In genomic region chr1:119420189-119420983, GRCm38 (mm10) we compare ENCODE assay signal across 8 mouse cellular contexts. TPM values are rescaled to one million over a fixed set of nuclear protein-coding genes. Genes with fewer than 3 reads are reported as not detected.
A peak's percentile ranks its signal among the peaks of the same experiment; 100 is the strongest.
DNase-seq lines count a peak whose midpoint lies in the region; ATAC-seq and TF ChIP-seq lines count a peak whose summit lies in the region.

No protein-coding gene starts in this region.

- H3K27me3 ChIP-seq in forebrain, embryonic 14.5 days (replicated peaks; ENCODE audit: control insufficient read depth, insufficient read depth, low read length): peaks cover 29% of the 10 kb centered on the region
- peaks cover 91% of the 10 kb centered on the region for H3K27me3 ChIP-seq in liver, embryonic 13.5 days
- peaks cover 63% of the 10 kb centered on the region for H3K27me3 ChIP-seq in small intestine, adult 2 months (ENCODE audit: control insufficient read depth, insufficient read depth, low read length)

- TF ChIP-seq POLR2A in brain, embryonic 14.5 days (IDR thresholded peaks at IDR 0.05; ENCODE audit: borderline replicate concordance, extremely low read depth, insufficient read depth, insufficient read length, poor library complexity, severe bottlenecking): no peak
- TF ChIP-seq POLR2A in small intestine, adult 2 months (IDR thresholded peaks at IDR 0.05; ENCODE audit: low read depth, low read length): no peak

- ATAC-seq in forebrain, embryonic 14.5 days: peak; percentile 26
- no peak for ATAC-seq in liver, embryonic 13.5 days (ENCODE audit: low read depth)

- H3K4me1 ChIP-seq in forebrain, embryonic 14.5 days (ENCODE audit: control insufficient read depth, insufficient read depth, low read length): peaks cover 16% of the 10 kb centered on the region
- peaks cover 12% of the 10 kb centered on the region for H3K4me1 ChIP-seq in liver, embryonic 13.5 days (replicated peaks)
- H3K4me1 ChIP-seq in small intestine, adult 2 months (ENCODE audit: control insufficient read depth, insufficient read depth, insufficient read length, low read length): peaks cover 11% of the 10 kb centered on the region

- H3K9ac ChIP-seq in forebrain, embryonic 14.5 days (ENCODE audit: low read length): peak overlapping the region; percentile 87
- H3K9ac ChIP-seq in liver, embryonic 13.5 days: no peak overlapping the region

- H3K4me3 ChIP-seq in layer of hippocampus, adult 2 months: peak overlapping the region; percentile 57
- peak overlapping the region; percentile 73 for H3K4me3 ChIP-seq in forebrain, embryonic 14.5 days (ENCODE audit: low read depth, low read length)
- peak overlapping the region; percentile 56 for H3K4me3 ChIP-seq in liver, embryonic 13.5 days (replicated peaks)
- H3K4me3 ChIP-seq in small intestine, adult 2 months (ENCODE audit: low read depth, low read length): peak overlapping the region; percentile 55

- no peak; the same call in 1 of the 2 replicates for TF ChIP-seq CTCF in layer of hippocampus, adult 2 months (conservative IDR thresholded peaks at IDR 0.05)
- no peak for TF ChIP-seq CTCF in brain, embryonic 14.5 days (IDR thresholded peaks at IDR 0.05; ENCODE audit: borderline replicate concordance, extremely low read depth, insufficient read depth, insufficient read length)
- no peak for TF ChIP-seq CTCF in small intestine, adult 2 months (IDR thresholded peaks at IDR 0.05; ENCODE audit: extremely low read depth, insufficient read length, insufficient replicate concordance, low read depth, low read length)

- under 1% methylated on average over 74 of the region's 76 CpGs for WGBS in forebrain, embryonic 14.5 days
- WGBS in liver, embryonic 13.5 days (ENCODE audit: insufficient replicate concordance): 3% methylated on average over 76 of the region's 76 CpGs
- WGBS in small intestine, adult 2 months: 3% methylated on average over 76 of the region's 76 CpGs

- peak overlapping the region; percentile 79 for H3K27ac ChIP-seq in layer of hippocampus, adult 2 months
- peak overlapping the region; percentile 82; the same call in 1 of the 2 replicates for H3K27ac ChIP-seq in forebrain, embryonic 14.5 days (ENCODE audit: low read depth, low read length)
- no peak overlapping the region for H3K27ac ChIP-seq in liver, embryonic 13.5 days
- H3K27ac ChIP-seq in small intestine, adult 2 months (ENCODE audit: insufficient read depth, low read depth, low read length): no peak overlapping the region

- H3K4me2 ChIP-seq in forebrain, embryonic 14.5 days (ENCODE audit: low read length): peak overlapping the region; percentile 95
- H3K4me2 ChIP-seq in liver, embryonic 13.5 days: peak overlapping the region; percentile 74

- H3K36me3 ChIP-seq in forebrain, embryonic 14.5 days (ENCODE audit: control insufficient read depth, insufficient read depth, low read length): peaks cover 18% of the 10 kb centered on the region
- H3K36me3 ChIP-seq in liver, embryonic 13.5 days: no peaks in the 10 kb centered on the region
- no peaks in the 10 kb centered on the region for H3K36me3 ChIP-seq in small intestine, adult 2 months (ENCODE audit: control insufficient read depth, insufficient read depth, low read length)

- DNase-seq in layer of hippocampus, adult 2 months (ENCODE audit: low spot score in 2 of 2): no peak
- no peak for DNase-seq in layer of hippocampus, adult 18-20 months (ENCODE audit: low spot score in 2 of 2)
- peak; percentile 59 for DNase-seq in brain, embryonic 14.5 days (ENCODE audit: low read depth)
- DNase-seq in forebrain, embryonic 14.5 days (ENCODE audit: low spot score): peak; percentile 61
- no peak for DNase-seq in liver, embryonic 13.5 days
- no peak for DNase-seq in natural killer cell, adult 2 months (ENCODE audit: low spot score in 2 of 2)
- no peak for DNase-seq in thymus, postnatal 10 days (ENCODE audit: low spot score in 2 of 2)

- no peaks in the 10 kb centered on the region for H3K9me3 ChIP-seq in forebrain, embryonic 14.5 days (replicated peaks; ENCODE audit: control insufficient read depth, low read length)
- no peaks in the 10 kb centered on the region for H3K9me3 ChIP-seq in liver, embryonic 13.5 days (replicated peaks)

RNA-seq across cellular contexts. Expression of gene Inhbb, which starts 1.7 kb away (rescaled TPM):
- total RNA-seq in layer of hippocampus, adult 2 months (2021): 1 to 10 TPM; 5.9 to 7.8 TPM
- 1 to 10 TPM; 5.8 to 6.2 TPM for total RNA-seq in layer of hippocampus, adult 18-20 months (2021)
- 6.0 and 7.4 TPM in 2 replicates for polyA plus RNA-seq in brain, embryonic 14.5 days (2012; rRNA removed)
- polyA plus RNA-seq in forebrain, embryonic 14.5 days (2014; fragmentation: Nextera tagmentation; extraction: Ambion mirVana): 3.9 and 4.2 TPM in 2 replicates
- 0.05 and 0.09 TPM in 2 replicates for polyA plus RNA-seq in liver, embryonic 13.5 days (2015; fragmentation: Nextera tagmentation; extraction: Ambion mirVana)
- polyA plus RNA-seq in small intestine, adult 2 months (2012; rRNA removed): 1.3 and 1.6 TPM in 2 replicates

Comparison
In these comparisons a context has a peak if more than half of its experiments do, and no peak if none do; other contexts are left out.
1. DNase-seq: peak in brain, embryonic 14.5 days (single experiment) and forebrain, embryonic 14.5 days (single experiment); none in layer of hippocampus, adult 2 months (0 of 2), layer of hippocampus, adult 18-20 months (0 of 2), liver, embryonic 13.5 days (single experiment), natural killer cell, adult 2 months (0 of 2) and thymus, postnatal 10 days (0 of 2).
2. H3K27ac ChIP-seq: peak in layer of hippocampus, adult 2 months (single experiment) and forebrain, embryonic 14.5 days (single experiment); none in liver, embryonic 13.5 days (single experiment) and small intestine, adult 2 months (single experiment).
3. Peak in every context shown above with its lines, with median percentiles within 50 percentile points of each other: H3K4me3 ChIP-seq.